Mouse (Mus musculus): Measurements from ENCODE around the gene Dyrk1b. TPM values are rescaled to one million over a fixed set of nuclear protein-coding genes. Genes with fewer than 3 reads are reported as not detected.

Dyrk1b gene
- polyA plus RNA-seq, 1 experiment from 2014 or later: 10.2 TPM

- 0 out of 2 replicates have a peak, but pooled peaks have one; percentile 25 for ATAC-seq
- Histone ChIP-seq H3K36me3 (ENCODE audit: control insufficient read depth, insufficient read depth, low read length) (peaks cover 71% of the 10 kb centered on the region), H3K27ac (ENCODE audit: low read length) (no peak overlapping the region), H3K9me3 (replicated peaks; ENCODE audit: control insufficient read depth, low read length, poor library complexity, severe bottlenecking) (no peaks in the 10 kb centered on the region), H3K4me1 (ENCODE audit: control insufficient read depth, insufficient read depth, low read length) (peaks cover 7% of the 10 kb centered on the region), H3K9ac (ENCODE audit: low read depth, low read length) (no peak overlapping the region), H3K27me3 (ENCODE audit: control insufficient read depth, insufficient read depth, low read depth, low read length) (no peaks in the 10 kb centered on the region), H3K4me3 (ENCODE audit: low read depth, low read length) (no peak overlapping the region), H3K4me2 (ENCODE audit: low read length) (no peak overlapping the region)
- WGBS: 95% methylated on average over 14 of the region's 14 CpGs
Measured at GRCm38 (mm10) chr7:28185884-28186283, 6.6 kb downstream of the Dyrk1b start.

GRCm38 (mm10) chr7:28186631-28187030 is 7.4 kb downstream of the Dyrk1b start:
- no peak for ATAC-seq
- H3K4me3 ChIP-seq (ENCODE audit: low read depth, low read length): no peak overlapping the region
- no peaks in the 10 kb centered on the region for H3K27me3 ChIP-seq (ENCODE audit: control insufficient read depth, insufficient read depth, low read depth, low read length)
- H3K9me3 ChIP-seq (replicated peaks; ENCODE audit: control insufficient read depth, low read length, poor library complexity, severe bottlenecking): no peaks in the 10 kb centered on the region
- no peak overlapping the region for H3K9ac ChIP-seq (ENCODE audit: low read depth, low read length)
- WGBS: 93% methylated on average over 8 of the region's 8 CpGs
- H3K4me2 ChIP-seq (ENCODE audit: low read length): no peak overlapping the region
- H3K27ac ChIP-seq (ENCODE audit: low read length): no peak overlapping the region
- peaks cover 69% of the 10 kb centered on the region for H3K36me3 ChIP-seq (ENCODE audit: control insufficient read depth, insufficient read depth, low read length)
- H3K4me1 ChIP-seq (ENCODE audit: control insufficient read depth, insufficient read depth, low read length): no peaks in the 10 kb centered on the region

GRCm38 (mm10) chr7:28191489-28191888 is 12.2 kb downstream of the Dyrk1b start:
- H3K9ac ChIP-seq (ENCODE audit: low read depth, low read length): no peak overlapping the region
- no peak overlapping the region for H3K4me3 ChIP-seq (ENCODE audit: low read depth, low read length)
- H3K36me3 ChIP-seq (ENCODE audit: control insufficient read depth, insufficient read depth, low read length): peaks cover 43% of the 10 kb centered on the region

GRCm38 (mm10) chr7:28191903-28192302 is 12.6 kb downstream of the Dyrk1b start:
- no peaks in the 10 kb centered on the region for H3K27me3 ChIP-seq (ENCODE audit: control insufficient read depth, insufficient read depth, low read depth, low read length)
- H3K27ac ChIP-seq (ENCODE audit: low read length): no peak overlapping the region
- H3K4me2 ChIP-seq (ENCODE audit: low read length): no peak overlapping the region
- WGBS: 100% methylated on average over 1 of the region's 1 CpGs
- H3K9me3 ChIP-seq (replicated peaks; ENCODE audit: control insufficient read depth, low read length, poor library complexity, severe bottlenecking): no peaks in the 10 kb centered on the region
- ATAC-seq: no peak
- no peaks in the 10 kb centered on the region for H3K4me1 ChIP-seq (ENCODE audit: control insufficient read depth, insufficient read depth, low read length)
- peaks cover 39% of the 10 kb centered on the region for H3K36me3 ChIP-seq (ENCODE audit: control insufficient read depth, insufficient read depth, low read length)
- H3K9ac ChIP-seq (ENCODE audit: low read depth, low read length): no peak overlapping the region
- H3K4me3 ChIP-seq (ENCODE audit: low read depth, low read length): no peak overlapping the region

More at GRCm38 (mm10) chr7:28191489-28191888, 12.2 kb downstream of the Dyrk1b start:
- no peak for ATAC-seq
- no peak overlapping the region for H3K4me2 ChIP-seq (ENCODE audit: low read length)
- no peak overlapping the region for H3K27ac ChIP-seq (ENCODE audit: low read length)
- no peaks in the 10 kb centered on the region for H3K27me3 ChIP-seq (ENCODE audit: control insufficient read depth, insufficient read depth, low read depth, low read length)
- H3K4me1 ChIP-seq (ENCODE audit: control insufficient read depth, insufficient read depth, low read length): no peaks in the 10 kb centered on the region
- H3K9me3 ChIP-seq (replicated peaks; ENCODE audit: control insufficient read depth, low read length, poor library complexity, severe bottlenecking): no peaks in the 10 kb centered on the region
- 95% methylated on average over 3 of the region's 3 CpGs for WGBS

- ATAC-seq: no peak
- WGBS: 89% methylated on average over 5 of the region's 5 CpGs
- H3K4me1 ChIP-seq (ENCODE audit: control insufficient read depth, insufficient read depth, low read length): no peaks in the 10 kb centered on the region
- H3K27me3 ChIP-seq (ENCODE audit: control insufficient read depth, insufficient read depth, low read depth, low read length): no peaks in the 10 kb centered on the region
- no peaks in the 10 kb centered on the region for H3K9me3 ChIP-seq (replicated peaks; ENCODE audit: control insufficient read depth, low read length, poor library complexity, severe bottlenecking)
- no peak overlapping the region for H3K4me2 ChIP-seq (ENCODE audit: low read length)
- peaks cover 19% of the 10 kb centered on the region for H3K36me3 ChIP-seq (ENCODE audit: control insufficient read depth, insufficient read depth, low read length)
- H3K27ac ChIP-seq (ENCODE audit: low read length): no peak overlapping the region
- no peak overlapping the region for H3K9ac ChIP-seq (ENCODE audit: low read depth, low read length)
- no peak overlapping the region for H3K4me3 ChIP-seq (ENCODE audit: low read depth, low read length)
Measured at GRCm38 (mm10) chr7:28195414-28196098, 16.3 kb downstream of the Dyrk1b start.

GRCm38 (mm10) chr7:28196528-28196927 is 17.3 kb downstream of the Dyrk1b start:
- no peak overlapping the region for H3K27ac ChIP-seq (ENCODE audit: low read length)
- no peaks in the 10 kb centered on the region for H3K27me3 ChIP-seq (ENCODE audit: control insufficient read depth, insufficient read depth, low read depth, low read length)
- ATAC-seq: no peak
- no peak overlapping the region for H3K4me3 ChIP-seq (ENCODE audit: low read depth, low read length)
- no peaks in the 10 kb centered on the region for H3K4me1 ChIP-seq (ENCODE audit: control insufficient read depth, insufficient read depth, low read length)
- no peak overlapping the region for H3K9ac ChIP-seq (ENCODE audit: low read depth, low read length)
- H3K9me3 ChIP-seq (replicated peaks; ENCODE audit: control insufficient read depth, low read length, poor library complexity, severe bottlenecking): no peaks in the 10 kb centered on the region
- 81% methylated on average over 14 of the region's 14 CpGs for WGBS
- peaks cover 17% of the 10 kb centered on the region for H3K36me3 ChIP-seq (ENCODE audit: control insufficient read depth, insufficient read depth, low read length)
- H3K4me2 ChIP-seq (ENCODE audit: low read length): no peak overlapping the region

- WGBS: 74% methylated on average over 4 of the region's 4 CpGs
- Histone ChIP-seq H3K4me3 (ENCODE audit: low read depth, low read length) (no peak overlapping the region), H3K4me1 (ENCODE audit: control insufficient read depth, insufficient read depth, low read length) (no peaks in the 10 kb centered on the region), H3K9me3 (replicated peaks; ENCODE audit: control insufficient read depth, low read length, poor library complexity, severe bottlenecking) (no peaks in the 10 kb centered on the region), H3K4me2 (ENCODE audit: low read length) (no peak overlapping the region), H3K9ac (ENCODE audit: low read depth, low read length) (no peak overlapping the region), H3K27me3 (ENCODE audit: control insufficient read depth, insufficient read depth, low read depth, low read length) (no peaks in the 10 kb centered on the region), H3K27ac (ENCODE audit: low read length) (no peak overlapping the region), H3K36me3 (ENCODE audit: control insufficient read depth, insufficient read depth, low read length) (peaks cover 11% of the 10 kb centered on the region; the same call in 1 of the 2 replicates)
- no peak for ATAC-seq
Measured at GRCm38 (mm10) chr7:28199054-28199453, 19.8 kb downstream of the Dyrk1b start.

- H3K9ac ChIP-seq (ENCODE audit: low read depth, low read length): no peak overlapping the region
- H3K27me3 ChIP-seq (ENCODE audit: control insufficient read depth, insufficient read depth, low read depth, low read length): no peaks in the 10 kb centered on the region
- H3K4me3 ChIP-seq (ENCODE audit: low read depth, low read length): no peak overlapping the region
- no peaks in the 10 kb centered on the region for H3K9me3 ChIP-seq (replicated peaks; ENCODE audit: control insufficient read depth, low read length, poor library complexity, severe bottlenecking)
- H3K27ac ChIP-seq (ENCODE audit: low read length): no peak overlapping the region
- H3K4me1 ChIP-seq (ENCODE audit: control insufficient read depth, insufficient read depth, low read length): peaks cover 3% of the 10 kb centered on the region; the same call in 1 of the 2 replicates
- no peak for ATAC-seq
- H3K4me2 ChIP-seq (ENCODE audit: low read length): no peak overlapping the region
- 65% methylated on average over 16 of the region's 19 CpGs for WGBS
- H3K36me3 ChIP-seq (ENCODE audit: control insufficient read depth, insufficient read depth, low read length): no peaks in the 10 kb centered on the region
Measured at GRCm38 (mm10) chr7:28203207-28204108, 24.2 kb downstream of the Dyrk1b start.

Measured in midbrain, embryonic 16.5 days (tissue).